Mouse (Mus musculus): ENCODE data around the gene Slc2a12.
A peak's percentile ranks its signal among the peaks of the same experiment; 100 is the strongest.

Slc2a12 gene

DNA sequence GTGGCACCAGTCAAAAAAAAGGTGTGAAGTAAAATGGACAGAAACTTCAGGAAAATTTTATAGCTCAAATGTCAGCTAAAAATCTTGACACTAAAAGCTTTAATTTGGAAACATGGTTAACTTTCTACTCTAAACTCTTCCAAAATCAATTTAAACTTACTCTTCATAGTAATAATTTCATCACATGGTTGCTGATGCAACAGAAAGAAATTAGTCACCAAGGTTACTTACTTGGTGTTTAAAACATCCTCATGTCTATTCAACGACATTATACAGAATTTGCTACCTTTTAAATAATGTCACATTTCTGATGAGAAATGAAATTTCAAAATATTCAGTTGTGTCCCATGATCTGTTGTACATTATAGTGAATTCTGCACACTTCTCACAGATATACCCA is 83.4 kb downstream of the Slc2a12 start:
- DNase-seq (ENCODE audit: low spot score): no peak

DNA sequence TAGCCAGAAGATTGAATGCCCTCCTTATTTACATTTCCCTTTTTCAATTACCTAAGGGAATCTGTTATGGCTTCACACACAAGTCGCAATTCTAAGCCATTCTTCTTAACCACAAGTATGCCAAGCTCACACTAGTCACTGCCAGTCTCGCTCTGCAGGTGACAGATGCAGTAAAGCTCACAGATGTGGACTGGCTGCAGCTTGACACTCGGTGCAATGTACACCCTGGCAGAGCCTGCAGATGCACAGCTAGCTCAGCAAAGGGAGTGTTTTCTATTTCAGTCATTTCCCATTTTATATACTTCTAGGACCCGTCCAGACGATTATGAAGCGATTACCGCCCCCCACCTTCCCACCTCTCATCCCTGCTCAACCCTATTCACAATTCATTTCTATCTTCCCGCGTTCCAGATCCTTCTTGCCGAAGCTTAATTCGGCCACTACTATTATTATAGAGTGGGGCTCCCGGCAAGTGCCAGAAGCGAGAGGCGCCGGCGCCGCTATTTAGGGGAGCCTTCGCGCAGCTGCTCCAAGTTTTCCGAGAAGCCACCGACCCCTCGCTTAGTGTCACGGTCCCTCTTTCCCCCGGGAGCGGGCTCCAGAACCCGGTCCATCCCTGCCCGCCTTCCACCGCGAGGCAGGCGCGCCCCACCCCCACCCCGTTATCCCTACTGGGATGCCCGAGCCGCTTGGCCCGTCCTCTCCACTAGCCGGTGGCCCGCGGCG is 85.6 kb downstream of the Slc2a12 start:
- no peak for DNase-seq (ENCODE audit: low spot score)

DNA sequence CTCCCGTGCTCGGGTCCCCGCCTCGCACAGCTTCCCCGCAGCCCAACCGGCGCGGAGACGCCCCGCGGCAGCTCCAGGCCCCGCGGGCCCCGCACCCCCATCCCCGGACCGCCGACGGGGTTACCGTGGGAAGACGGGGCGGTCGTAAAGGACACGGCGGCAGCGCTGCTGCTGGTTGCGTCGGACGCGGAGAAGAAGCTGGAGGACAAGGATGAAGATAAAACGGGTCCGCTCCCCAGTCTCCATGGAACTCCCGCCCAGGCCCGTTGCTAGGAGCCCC is 86.1 kb downstream of the Slc2a12 start:
- no peak for DNase-seq (ENCODE audit: low spot score)

DNA sequence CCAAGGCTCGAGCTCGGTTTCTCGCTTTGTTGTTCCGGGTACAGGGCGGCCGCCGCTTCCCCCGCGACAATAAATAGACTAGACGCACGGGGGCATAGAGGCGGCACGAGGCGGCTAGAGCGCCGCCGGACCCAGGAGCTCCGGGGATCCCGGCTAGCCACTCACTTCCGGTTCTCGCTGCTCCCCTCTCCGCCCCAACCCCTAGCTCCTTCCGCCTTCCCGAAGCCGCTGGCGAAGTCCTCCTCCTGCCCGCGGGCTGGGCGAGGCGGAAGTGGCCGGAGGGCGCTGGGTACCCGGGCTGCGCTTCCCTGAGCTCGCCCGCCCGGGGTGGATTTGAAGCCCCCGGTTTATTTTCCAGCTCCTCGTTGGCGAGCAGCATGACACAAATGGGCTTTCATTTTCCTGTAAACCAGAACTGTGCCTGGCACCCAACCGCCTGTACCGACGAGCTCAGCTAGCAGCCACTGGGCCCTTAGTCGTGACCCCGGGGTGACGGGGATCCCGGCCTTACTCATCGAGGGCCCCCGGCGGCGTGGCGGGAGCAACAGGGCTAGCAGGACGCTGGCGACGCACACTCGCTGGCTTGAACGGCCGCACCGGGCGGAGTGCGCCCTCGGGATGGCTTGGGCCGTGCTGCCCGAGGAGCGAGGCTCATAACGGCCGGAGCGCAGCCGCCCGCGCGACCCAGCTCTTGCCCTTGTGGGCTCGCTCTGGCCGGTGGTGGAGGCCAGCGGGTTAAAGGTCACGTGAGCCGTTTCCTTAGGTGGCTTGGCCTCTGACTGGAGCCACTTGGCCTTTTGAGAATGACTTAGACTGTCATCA is 86.7 kb downstream of the Slc2a12 start, which contains the start of gene Tbpl1:
TSS of gene Tbpl1 (minus strand) at position 667 of the 822 bp plus-strand sequence.
- peak; percentile 79 for DNase-seq (ENCODE audit: low spot score)

DNA sequence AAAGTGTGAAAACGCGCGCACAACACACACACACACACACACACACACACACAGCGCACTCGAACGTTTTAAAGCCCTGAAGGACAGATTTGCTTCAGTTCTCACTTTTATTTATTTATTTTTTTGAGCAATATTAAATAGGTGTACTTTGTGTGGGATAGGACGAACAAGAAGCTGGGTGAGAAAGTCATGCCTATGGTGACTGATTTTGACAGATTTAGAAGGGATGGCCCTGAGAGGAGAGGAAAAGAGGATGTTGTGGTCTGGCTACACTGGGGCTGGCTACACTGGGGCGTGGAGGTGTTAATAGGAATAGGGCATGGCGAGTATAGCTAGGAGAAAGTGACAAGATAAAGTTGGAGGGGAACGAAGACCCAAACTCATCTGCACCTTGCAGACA is 87.4 kb downstream of the Slc2a12 start:
- no peak for DNase-seq (ENCODE audit: low spot score)

DNA sequence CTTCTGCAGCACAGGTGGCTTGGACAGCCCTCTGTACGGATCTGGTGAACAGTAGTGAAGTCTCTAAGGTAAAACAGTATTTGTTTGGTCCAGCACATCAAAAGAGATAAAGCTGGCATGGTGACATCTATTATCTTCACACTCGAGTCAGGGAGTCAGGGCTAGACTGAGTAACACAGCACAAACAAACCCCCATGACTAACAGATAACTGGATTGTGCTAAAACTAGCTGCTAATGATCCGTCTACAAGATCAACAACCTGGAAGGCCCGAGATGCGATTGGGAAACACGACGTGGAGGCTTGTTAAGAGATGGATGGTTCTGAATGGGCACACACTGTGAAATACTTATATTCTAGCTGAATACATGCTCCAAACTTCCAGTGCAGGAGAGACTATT is 101.1 kb downstream of the Slc2a12 start:
- no peak for DNase-seq (ENCODE audit: low spot score)

DNA sequence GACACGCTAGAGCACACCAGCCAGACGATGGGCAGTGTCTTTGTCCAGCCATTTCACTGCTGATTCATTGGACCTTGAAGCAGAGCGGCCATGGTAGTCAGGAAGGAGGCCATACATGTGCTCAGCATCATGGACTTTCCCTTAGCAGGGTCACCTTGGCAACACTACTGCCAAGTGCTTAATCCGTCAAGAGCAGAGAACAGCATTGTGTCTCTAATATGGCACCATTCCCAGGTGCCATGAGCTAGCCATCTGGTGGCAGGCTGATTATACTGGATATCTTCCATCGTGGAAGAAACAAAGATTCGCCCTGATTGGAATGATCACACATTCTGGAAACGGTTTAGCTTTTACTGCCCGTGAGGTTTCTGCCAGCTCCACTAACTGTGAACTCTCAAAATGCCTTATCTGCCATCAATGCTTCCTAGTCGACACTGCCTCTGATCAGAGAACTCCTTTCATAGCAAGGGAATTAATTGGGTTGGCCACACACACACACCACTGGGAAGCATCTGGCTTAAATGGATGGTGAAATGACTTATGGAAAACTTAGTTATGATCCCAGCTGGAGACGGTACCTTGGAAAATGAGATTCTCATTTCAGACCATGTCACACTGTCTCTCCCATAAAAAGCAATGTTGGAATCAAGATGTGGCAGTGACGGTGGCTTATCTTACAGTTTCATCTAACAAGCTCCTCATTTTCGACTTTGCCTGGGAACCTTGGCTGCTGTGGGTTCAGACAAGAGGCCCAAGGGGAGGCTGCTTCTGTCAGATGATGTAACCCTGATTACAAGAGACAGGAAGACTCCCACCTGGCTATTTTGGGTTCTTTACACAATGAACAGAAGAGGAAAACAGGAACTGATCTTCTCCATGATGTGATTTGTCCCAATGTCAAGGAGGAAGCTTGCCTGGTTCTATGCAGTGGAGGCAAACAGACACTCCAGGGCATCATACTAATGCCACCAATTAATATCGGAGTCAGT is 101.8 kb downstream of the Slc2a12 start:
- DNase-seq (ENCODE audit: low spot score): no peak

DNA sequence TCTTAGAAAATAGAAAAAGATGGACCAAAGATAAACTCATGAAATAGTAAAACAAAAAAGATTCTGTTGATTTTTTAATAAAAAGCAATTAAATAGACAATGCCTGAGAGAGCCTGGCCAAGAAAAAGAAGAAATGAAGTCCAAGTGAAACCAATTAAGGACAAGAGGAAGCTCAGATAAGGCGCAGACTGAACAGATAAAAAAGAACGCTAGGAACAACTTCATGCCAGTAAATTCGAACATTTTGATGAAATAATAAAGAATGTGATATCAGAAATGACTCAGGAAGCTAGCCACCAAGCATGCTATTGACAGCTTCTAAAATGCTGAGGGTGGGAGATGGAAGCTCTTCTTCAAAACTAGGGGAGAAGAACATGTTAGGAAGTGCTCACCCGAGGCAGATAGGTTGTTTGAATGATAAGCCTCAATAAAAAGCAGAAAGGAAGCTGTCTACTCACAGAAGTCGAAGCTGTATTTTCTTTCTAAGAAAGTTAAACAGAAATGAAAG is 106.4 kb downstream of the Slc2a12 start:
- DNase-seq (ENCODE audit: low spot score): no peak

Measured in ovary, postnatal 10 days (tissue).